Mouse (Mus musculus) liver, postnatal 0 days (tissue): ENCODE measurements around the gene Ovca2.
A peak's percentile ranks its signal among the peaks of the same experiment; 100 is the strongest.

Experiments used
- CTCF ChIP-seq: sonication (generic); IDR thresholded peaks from 2 replicates; pipeline ENCODE4 v1.5.1; 2016; ENCODE audit warnings: antibody characterized with exemption, low read depth
- EP300 ChIP-seq: IDR thresholded peaks from 2 replicates; pipeline ENCODE4 v1.6.1; 2016; ENCODE audit warnings: antibody characterized with exemption, low read depth, mild to moderate bottlenecking

GRCm38 (mm10) chr11:75159564-75159963 is 19.1 kb downstream of the Ovca2 start:
- TF ChIP-seq CTCF (peak; percentile 68), EP300 (no peak)
